Mouse (Mus musculus) monocyte, adult 5-6 weeks (primary cell): ENCODE data around the gene Gipc3. TPM values are rescaled to one million over a fixed set of nuclear protein-coding genes. Genes with fewer than 3 reads are reported as not detected.

Experiments
- ATAC-seq: fragments of 153-309, 156-312 bp; replicated peaks from 2 replicates; pipeline ENCODE4 v1.8.0; 2017; ENCODE audit warnings: mild to moderate bottlenecking; ENCODE audit not compliant: low TSS enrichment, insufficient number of reproducible peaks, severe bottlenecking, poor library complexity, low FRiP score
- total RNA-seq: library from RNA; stranded (forward); fragments of 200-1000, 200-491, 200-594 nt; gene quantifications from 3 replicates; pipeline ENCODE4 v1.2.3, GENCODE M21; 2017

Gipc3 gene
- total RNA-seq, 1 experiment from 2014 or later: not detected

DNA sequence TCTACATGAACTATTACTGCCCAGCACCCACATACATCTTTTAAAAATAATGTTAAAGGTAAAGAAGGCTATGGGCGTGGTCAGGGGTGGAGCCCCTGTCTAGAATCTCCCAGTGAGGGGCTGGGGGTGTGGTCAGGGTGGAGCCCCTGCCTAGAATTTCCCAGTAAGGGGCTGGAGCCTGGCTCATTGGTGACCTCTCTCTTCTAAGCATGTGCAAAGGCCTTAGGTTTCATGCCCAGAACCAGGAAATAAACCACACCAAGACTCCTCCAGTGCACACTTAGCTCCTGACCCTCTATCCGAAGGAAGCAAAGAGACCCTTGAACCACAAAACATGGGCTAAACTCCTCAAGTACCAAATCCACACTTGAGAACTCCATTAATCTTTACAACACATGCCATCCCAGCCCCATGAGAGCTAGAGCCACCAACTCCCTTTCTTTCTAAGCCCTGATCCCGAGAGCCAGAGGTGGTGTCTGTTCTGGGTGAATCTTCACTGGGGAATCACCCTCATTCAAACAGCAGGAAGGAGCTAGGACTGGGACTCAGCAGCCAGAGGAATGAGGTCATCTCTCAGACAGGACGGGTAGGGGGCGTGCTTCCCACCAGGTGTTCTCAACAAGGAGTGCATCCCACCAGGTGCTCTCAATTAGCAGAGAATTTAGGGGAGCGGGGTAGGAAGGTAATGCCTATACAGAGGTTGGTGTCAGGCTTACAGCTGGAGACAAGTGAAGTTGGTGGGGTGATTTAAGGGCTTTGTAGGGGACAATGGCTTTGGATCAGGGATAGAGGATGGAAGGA, 33.7 kb upstream of the Gipc3 start:
- no peak for ATAC-seq

DNA sequence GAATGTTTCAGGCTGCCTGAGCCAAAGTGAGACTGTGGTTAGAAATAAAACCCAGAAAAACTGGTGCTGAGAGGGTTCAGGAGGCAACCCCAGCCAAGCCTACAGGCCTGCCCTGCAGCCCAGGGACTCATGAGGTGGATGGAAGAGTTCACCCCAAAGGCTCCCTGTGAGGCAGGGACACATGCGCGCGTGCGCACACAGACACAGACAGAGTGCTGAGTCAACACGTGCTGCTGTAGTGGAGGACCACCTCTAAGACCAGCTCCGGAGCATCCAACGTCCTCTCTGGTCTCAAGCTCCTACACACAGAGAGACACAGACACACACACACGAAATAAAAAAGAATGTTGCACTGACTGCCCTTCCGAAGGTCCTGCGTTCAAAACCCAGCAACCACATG, 32.3 kb upstream of the Gipc3 start:
- no peak for ATAC-seq

GRCm38 (mm10) chr10:81367207-81367495, 24.1 kb upstream of the Gipc3 start:
- ATAC-seq: no peak

DNA sequence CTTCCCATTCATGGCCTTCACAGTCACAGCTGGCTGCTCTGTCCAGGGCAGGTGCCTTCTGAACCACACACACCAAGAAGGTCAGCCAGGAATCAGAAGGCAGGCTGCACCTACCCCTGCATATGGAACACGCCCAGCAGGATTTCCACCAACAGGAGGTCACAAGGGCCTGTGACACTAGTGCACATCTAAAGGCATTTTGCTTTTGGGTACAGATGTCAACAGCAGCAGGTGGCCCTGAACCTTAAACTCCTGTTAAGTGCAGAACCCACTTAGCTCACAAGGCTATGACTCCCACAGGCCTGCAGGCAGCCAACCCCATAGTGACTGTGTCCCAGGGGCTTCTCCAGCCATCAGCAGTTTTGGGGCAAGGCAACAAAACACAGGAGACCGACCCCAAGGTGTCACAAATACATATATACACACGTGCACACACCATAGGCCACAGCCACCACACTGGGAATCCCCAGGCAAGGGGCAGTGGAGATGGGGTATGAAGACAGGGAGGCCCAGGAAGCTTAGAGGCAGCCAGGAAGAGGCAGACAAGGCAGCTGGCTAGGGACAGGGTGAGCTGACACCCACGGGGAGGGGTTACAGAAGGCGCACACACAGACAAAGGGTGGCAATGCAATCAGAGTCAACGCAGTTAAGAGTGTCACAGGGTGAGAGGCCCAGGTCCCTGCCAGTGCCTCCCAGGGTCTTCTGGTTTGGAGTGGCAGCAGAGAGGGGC, 23.6 kb upstream of the Gipc3 start:
- ATAC-seq: no peak

GRCm38 (mm10) chr10:81365672-81366476, 22.8 kb upstream of the Gipc3 start, which contains the start of gene 4930404N11Rik:
Gene 4930404N11Rik (minus strand): TSS chr10:81365816.
- peak; percentile 33 for ATAC-seq

DNA sequence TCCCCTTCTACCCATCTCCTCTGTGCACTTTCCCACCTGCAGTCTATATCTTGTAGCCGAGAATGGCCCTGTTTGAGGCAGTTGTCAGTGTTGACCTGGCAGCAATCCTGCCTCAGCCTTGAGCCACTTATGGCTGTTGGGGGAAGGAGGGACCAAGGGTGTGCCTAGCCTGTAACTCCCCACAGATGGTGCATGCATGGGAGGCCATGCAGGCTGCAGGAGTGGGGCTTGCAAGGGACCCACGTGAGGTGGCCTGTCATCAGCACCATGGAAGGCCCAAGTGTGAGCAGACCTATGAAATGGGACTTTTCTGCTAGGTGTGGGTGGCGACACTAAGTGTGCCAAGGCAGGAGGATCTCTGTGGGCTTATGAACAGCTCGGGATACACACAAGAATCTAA, 22.0 kb upstream of the Gipc3 start:
- ATAC-seq: no peak

DNA sequence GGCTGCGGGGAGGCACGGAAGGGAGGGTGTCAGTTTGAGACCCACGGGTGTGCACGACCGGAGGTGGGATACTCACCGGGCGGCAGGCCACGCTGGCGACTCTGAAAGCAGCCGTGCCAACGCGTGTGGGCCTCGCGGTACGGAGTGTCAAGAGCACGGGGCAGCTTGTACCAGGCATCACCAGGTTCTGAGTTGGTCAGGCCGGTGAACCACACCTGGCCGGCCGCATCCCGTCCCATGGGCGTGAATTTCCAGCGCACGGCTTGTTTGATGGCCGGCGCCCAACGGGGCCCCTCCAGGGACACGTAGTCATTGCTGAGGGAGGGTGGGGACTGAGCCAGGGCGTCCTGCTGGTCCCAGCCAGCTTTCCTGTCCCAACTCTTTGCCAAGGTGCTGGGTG, 21.6 kb upstream of the Gipc3 start:
- ATAC-seq: no peak

- no peak for ATAC-seq
These were observed 20.6 kb upstream of the Gipc3 start for GRCm38 (mm10) chr10:81363436-81364346.

DNA sequence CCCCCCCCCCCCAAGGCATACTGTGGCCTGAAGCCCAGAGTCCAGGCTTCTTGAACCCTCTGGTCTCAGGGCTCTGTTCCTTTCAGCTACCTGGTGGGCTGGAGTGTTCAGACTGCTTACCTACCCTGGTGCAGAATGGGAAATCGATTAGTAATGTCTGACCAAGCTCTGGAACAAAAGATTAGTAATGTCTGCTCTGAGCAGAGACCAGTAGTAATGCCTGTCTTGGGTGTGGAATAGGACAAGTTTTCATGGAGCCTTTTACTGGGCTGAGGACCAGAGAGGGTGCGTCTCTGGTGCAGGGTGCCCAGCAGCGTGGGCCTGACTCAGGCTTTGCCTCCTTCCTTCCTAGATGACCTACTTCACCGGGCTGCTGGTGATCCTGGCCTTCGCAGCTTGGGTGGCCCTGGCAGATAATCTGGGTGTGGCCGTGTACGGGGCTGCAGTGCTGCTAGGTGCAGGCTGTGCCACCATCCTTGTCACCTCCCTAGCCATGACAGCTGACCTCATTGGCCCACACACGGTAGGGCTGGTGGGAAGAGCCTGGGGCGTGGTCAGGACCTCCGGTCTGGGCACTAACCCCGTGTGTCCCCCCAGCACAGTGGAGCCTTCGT, 19.4 kb upstream of the Gipc3 start:
- ATAC-seq: no peak

DNA sequence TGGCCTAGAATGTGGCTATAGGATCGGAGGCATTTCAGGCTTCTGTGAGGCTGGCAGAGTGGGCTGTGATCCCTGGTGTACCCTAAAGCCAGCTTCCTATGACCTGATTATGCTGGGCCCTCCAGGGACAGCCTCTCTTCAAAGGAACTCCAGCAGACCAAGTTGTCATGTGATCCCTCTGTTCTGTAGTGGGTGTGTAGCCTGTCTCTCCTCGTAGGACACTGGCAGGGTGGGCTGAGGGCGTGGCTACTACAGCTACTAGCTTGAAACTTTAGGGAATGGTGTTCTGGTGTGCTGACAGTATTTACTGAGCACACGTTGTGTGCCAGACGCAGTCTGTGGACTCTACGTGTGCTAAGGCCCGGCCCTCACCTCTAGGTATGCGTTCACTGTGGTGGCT, 17.7 kb upstream of the Gipc3 start:
- no peak for ATAC-seq

- ATAC-seq: peak; percentile 34
These were observed 15.8 kb upstream of the Gipc3 start for GRCm38 (mm10) chr10:81358841-81359240.

DNA sequence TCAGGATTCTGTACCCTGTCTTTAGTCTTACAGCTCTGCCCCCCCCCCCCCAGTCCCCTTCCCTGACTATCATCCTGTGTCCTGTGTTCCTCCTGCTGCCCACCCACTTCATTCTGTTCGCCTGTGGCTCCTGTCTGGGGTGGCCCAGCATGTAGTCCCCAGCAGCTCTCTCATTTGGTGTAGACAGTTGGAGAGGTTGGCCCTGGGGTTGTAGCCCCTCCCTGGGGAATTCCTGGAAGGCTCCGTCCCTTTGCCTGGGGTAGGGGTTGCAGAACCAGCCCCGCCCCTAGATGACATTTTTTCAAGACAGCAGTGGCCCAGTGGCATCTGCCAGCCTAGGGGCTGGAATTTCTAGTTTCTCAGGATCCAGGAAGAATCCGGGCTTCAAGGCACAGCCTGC, 15.1 kb upstream of the Gipc3 start:
- no peak for ATAC-seq

- peak; percentile 51; the same call in 1 of the 2 replicates for ATAC-seq
These were observed 14.2 kb upstream of the Gipc3 start, which contains the start of gene Mfsd12 for GRCm38 (mm10) chr10:81356991-81357844. Gene Mfsd12 (plus strand): TSS chr10:81357491.

GRCm38 (mm10) chr10:81356352-81356990, 13.4 kb upstream of the Gipc3 start:
- ATAC-seq: peak; percentile 44

- ATAC-seq: no peak
These were observed 12.5 kb upstream of the Gipc3 start for GRCm38 (mm10) chr10:81355533-81355932.

- ATAC-seq: no peak
These were observed 11.8 kb upstream of the Gipc3 start for GRCm38 (mm10) chr10:81354738-81355477.
